In the genomic region with DNA sequence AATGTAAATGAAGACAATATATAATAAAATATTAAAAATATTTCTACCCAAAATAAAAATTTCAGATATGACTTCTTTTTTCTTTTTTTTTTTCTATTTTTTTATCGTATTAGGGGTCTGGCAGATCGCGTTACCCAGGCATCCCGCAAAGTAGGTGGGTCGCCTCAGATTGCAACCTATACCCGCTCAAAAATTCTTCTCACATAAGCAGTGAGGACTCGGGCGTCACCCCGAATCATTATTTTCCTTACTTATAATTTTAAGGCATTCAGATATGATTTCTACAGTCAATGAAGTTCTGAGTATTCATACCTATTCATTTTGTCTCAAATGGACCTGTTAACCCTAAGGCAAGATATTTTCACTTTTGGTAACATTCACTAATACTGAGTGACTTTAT, we compare ENCODE assay signal across 23 mouse cellular contexts.
"Had no signal": no experiment of that assay in that cellular context is flagged by ENCODE, and none has a peak within 500 bp of the region (broad histone marks: within the 10 kb centered on the region; RNA-seq: fewer than 3 reads in every experiment).

No protein-coding gene starts in this region.

- H3K36me3 ChIP-seq: kidney, embryonic 15.5 days; limb, embryonic 10.5 days; limb, embryonic 13.5 days; liver, embryonic 13.5 days; midbrain, embryonic 12.5 days; midbrain, embryonic 15.5 days; neural tube, embryonic 12.5 days; neural tube, embryonic 15.5 days had no signal

- H3K27me3 ChIP-seq: kidney, embryonic 15.5 days; limb, embryonic 13.5 days; liver, embryonic 13.5 days; megakaryocyte, embryonic 14.5 days; midbrain, embryonic 12.5 days; midbrain, embryonic 15.5 days; neural tube, embryonic 12.5 days; neural tube, embryonic 15.5 days had no signal

- H3K27ac ChIP-seq: kidney, embryonic 15.5 days; limb, embryonic 10.5 days; limb, embryonic 13.5 days; liver, embryonic 13.5 days; midbrain, embryonic 12.5 days; midbrain, embryonic 15.5 days; neural tube, embryonic 12.5 days; neural tube, embryonic 15.5 days; stomach, postnatal 0 days had no signal

- DNase-seq: kidney, adult 11 months; kidney, adult 8-10 months; kidney, postnatal 10 days; kidney, postnatal 4 days; liver; liver, embryonic 13.5 days; lung, adult 2 months; lung, postnatal 14 days; lung, postnatal 4 days; right cerebral cortex, adult 18-20 months; right cerebral cortex, postnatal 14 days; right cerebral cortex, postnatal 4 days; thymus, adult 2 months; thymus, postnatal 14 days had no signal

- ATAC-seq: midbrain, embryonic 15.5 days had no signal

- H3K4me2 ChIP-seq: kidney, embryonic 15.5 days; limb, embryonic 13.5 days; liver, embryonic 13.5 days; midbrain, embryonic 12.5 days; midbrain, embryonic 15.5 days; neural tube, embryonic 12.5 days; neural tube, embryonic 15.5 days had no signal

- H3K4me1 ChIP-seq: kidney, embryonic 15.5 days; limb, embryonic 10.5 days; limb, embryonic 13.5 days; liver, embryonic 13.5 days; megakaryocyte, embryonic 14.5 days; midbrain, embryonic 12.5 days; midbrain, embryonic 15.5 days; neural tube, embryonic 12.5 days; neural tube, embryonic 15.5 days had no signal

- H3K9me3 ChIP-seq: kidney, embryonic 15.5 days; limb, embryonic 10.5 days; limb, embryonic 13.5 days; liver, embryonic 13.5 days; midbrain, embryonic 12.5 days; midbrain, embryonic 15.5 days; neural tube, embryonic 12.5 days; neural tube, embryonic 15.5 days had no signal

- H3K9ac ChIP-seq: kidney, embryonic 15.5 days; limb, embryonic 13.5 days; liver, embryonic 13.5 days; midbrain, embryonic 12.5 days; midbrain, embryonic 15.5 days; neural tube, embryonic 12.5 days; neural tube, embryonic 15.5 days had no signal

- H3K4me3 ChIP-seq: kidney, embryonic 15.5 days; limb, embryonic 10.5 days; limb, embryonic 13.5 days; liver, embryonic 13.5 days; megakaryocyte, embryonic 14.5 days; midbrain, embryonic 12.5 days; midbrain, embryonic 15.5 days; neural tube, embryonic 12.5 days; neural tube, embryonic 15.5 days had no signal
